ENCODE assay signal across 24 mouse cellular contexts in the genomic region with DNA sequence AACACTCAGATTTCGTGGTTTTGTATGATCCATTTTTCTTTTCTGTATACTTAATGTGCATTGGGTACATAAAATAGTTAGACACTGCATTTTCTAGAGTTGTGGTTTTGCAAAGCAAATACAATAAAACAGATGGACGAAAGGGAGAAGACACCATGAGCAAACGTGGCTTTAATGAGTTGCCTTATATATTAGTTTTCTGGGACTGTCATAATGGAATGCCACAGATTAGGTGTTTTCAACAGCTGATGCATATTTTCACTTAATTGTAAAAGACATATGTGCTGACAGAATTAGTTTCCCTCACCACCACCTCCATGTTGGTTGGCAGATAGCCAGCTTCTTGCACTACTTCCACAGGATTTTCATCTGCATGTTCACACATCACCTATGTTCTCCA.
DNase-seq lines count a peak whose midpoint lies in the region; ATAC-seq and TF ChIP-seq lines count a peak whose summit lies in the region.
"Had no signal": no experiment of that assay in that cellular context is flagged by ENCODE, and none has a peak within 500 bp of the region (broad histone marks: within the 10 kb centered on the region; RNA-seq: fewer than 3 reads in every experiment).

No protein-coding gene starts in this region.

- no peak for TF ChIP-seq CTCF in lung, adult 2 months (IDR thresholded peaks at IDR 0.05; ENCODE audit: insufficient read depth, low read length)

- no peak for TF ChIP-seq POLR2A in lung, adult 2 months (IDR thresholded peaks at IDR 0.05; ENCODE audit: borderline replicate concordance, extremely low read depth, low read depth, low read length)

- H3K9ac ChIP-seq in forebrain, embryonic 14.5 days (ENCODE audit: low read length): no peak overlapping the region
- no peak overlapping the region for H3K9ac ChIP-seq in forebrain, embryonic 13.5 days
- H3K9ac ChIP-seq in lung, embryonic 15.5 days: no peak overlapping the region
- H3K9ac ChIP-seq: embryonic facial prominence, embryonic 12.5 days; embryonic facial prominence, embryonic 15.5 days; heart, embryonic 12.5 days; heart, embryonic 15.5 days; hindbrain, embryonic 14.5 days had no signal

- WGBS in forebrain, embryonic 14.5 days: 76% methylated on average over 3 of the region's 3 CpGs
- 67% methylated on average over 3 of the region's 3 CpGs for WGBS in forebrain, embryonic 13.5 days
- 34% methylated on average over 3 of the region's 3 CpGs for WGBS in lung, embryonic 15.5 days
- WGBS in lung, adult 2 months: 52% methylated on average over 3 of the region's 3 CpGs

- H3K9me3 ChIP-seq in forebrain, embryonic 14.5 days (replicated peaks; ENCODE audit: control insufficient read depth, low read length): no peaks in the 10 kb centered on the region
- no peaks in the 10 kb centered on the region for H3K9me3 ChIP-seq in forebrain, embryonic 13.5 days (replicated peaks)
- H3K9me3 ChIP-seq in lung, embryonic 15.5 days: no peaks in the 10 kb centered on the region
- H3K9me3 ChIP-seq: embryonic facial prominence, embryonic 12.5 days; embryonic facial prominence, embryonic 15.5 days; heart, embryonic 12.5 days; heart, embryonic 15.5 days; hindbrain, embryonic 10.5 days had no signal

- H3K4me1 ChIP-seq in forebrain, embryonic 14.5 days (ENCODE audit: control insufficient read depth, insufficient read depth, low read length): no peaks in the 10 kb centered on the region
- H3K4me1 ChIP-seq in forebrain, embryonic 13.5 days: no peaks in the 10 kb centered on the region
- H3K4me1 ChIP-seq in lung, embryonic 15.5 days: no peaks in the 10 kb centered on the region
- H3K4me1 ChIP-seq in lung, adult 2 months (ENCODE audit: control insufficient read depth, insufficient read depth, low read length): no peaks in the 10 kb centered on the region
- H3K4me1 ChIP-seq: embryonic facial prominence, embryonic 12.5 days; embryonic facial prominence, embryonic 15.5 days; heart, embryonic 12.5 days; heart, embryonic 15.5 days; hindbrain, embryonic 10.5 days had no signal

- H3K27ac ChIP-seq in forebrain, embryonic 14.5 days (ENCODE audit: low read depth, low read length): no peak overlapping the region
- H3K27ac ChIP-seq in forebrain, embryonic 13.5 days: no peak overlapping the region
- H3K27ac ChIP-seq in lung, embryonic 15.5 days: no peak overlapping the region
- H3K27ac ChIP-seq: embryonic facial prominence, embryonic 12.5 days; embryonic facial prominence, embryonic 15.5 days; heart, embryonic 15.5 days; hindbrain, embryonic 10.5 days; hindbrain, embryonic 14.5 days had no signal

- no peak for ATAC-seq in forebrain, embryonic 14.5 days
- ATAC-seq in forebrain, embryonic 13.5 days: no peak
- peak; percentile 73; the same call in 1 of the 2 replicates for ATAC-seq in lung, embryonic 15.5 days (ENCODE audit: borderline replicate concordance, extremely low read depth, low FRiP score, low TSS enrichment)
- ATAC-seq: activated CD4-positive, CD25-positive, alpha-beta regulatory T cell, adult 4 months had no signal

- no peaks in the 10 kb centered on the region for H3K36me3 ChIP-seq in forebrain, embryonic 14.5 days (ENCODE audit: control insufficient read depth, insufficient read depth, low read length)
- H3K36me3 ChIP-seq in forebrain, embryonic 13.5 days (ENCODE audit: poor library complexity, severe bottlenecking): no peaks in the 10 kb centered on the region
- no peaks in the 10 kb centered on the region for H3K36me3 ChIP-seq in lung, embryonic 15.5 days
- H3K36me3 ChIP-seq: embryonic facial prominence, embryonic 12.5 days; embryonic facial prominence, embryonic 15.5 days; heart, embryonic 12.5 days; heart, embryonic 15.5 days; hindbrain, embryonic 10.5 days had no signal

- H3K27me3 ChIP-seq in forebrain, embryonic 14.5 days (replicated peaks; ENCODE audit: control insufficient read depth, insufficient read depth, low read length): no peaks in the 10 kb centered on the region
- no peaks in the 10 kb centered on the region for H3K27me3 ChIP-seq in forebrain, embryonic 13.5 days
- H3K27me3 ChIP-seq in lung, embryonic 15.5 days: no peaks in the 10 kb centered on the region
- H3K27me3 ChIP-seq: embryonic facial prominence, embryonic 12.5 days; embryonic facial prominence, embryonic 15.5 days; heart, embryonic 12.5 days; heart, embryonic 15.5 days had no signal

- peak; percentile 4 to 9 for DNase-seq in cerebellum, postnatal 10 days
- DNase-seq in cerebellum, adult 9-11 months: no peak
- peak; percentile 23 for DNase-seq in forebrain, embryonic 14.5 days (ENCODE audit: low spot score)
- no peak for DNase-seq in lung, adult 18-20 months
- DNase-seq in lung, postnatal 10 days: peak; percentile 2
- no peak for DNase-seq in lung, adult 2 months
- DNase-seq: adrenal gland, adult 8-10 months; adrenal gland, postnatal 25 days; cerebellum, adult 18-20 months; cerebellum, adult 9-10 months; cerebellum, postnatal 36 days; gastrocnemius, postnatal 25 days; heart, adult 18-20 months; heart, postnatal 10 days; heart, postnatal 36 days had no signal

- no peak overlapping the region for H3K4me2 ChIP-seq in forebrain, embryonic 14.5 days (ENCODE audit: low read length)
- H3K4me2 ChIP-seq in forebrain, embryonic 13.5 days: no peak overlapping the region
- H3K4me2 ChIP-seq in lung, embryonic 15.5 days: no peak overlapping the region
- H3K4me2 ChIP-seq: embryonic facial prominence, embryonic 12.5 days; embryonic facial prominence, embryonic 15.5 days; heart, embryonic 12.5 days; heart, embryonic 15.5 days; hindbrain, embryonic 14.5 days had no signal

- H3K4me3 ChIP-seq in forebrain, embryonic 14.5 days (ENCODE audit: low read depth, low read length): no peak overlapping the region
- H3K4me3 ChIP-seq in forebrain, embryonic 13.5 days: no peak overlapping the region
- no peak overlapping the region for H3K4me3 ChIP-seq in lung, embryonic 15.5 days
- H3K4me3 ChIP-seq in lung, adult 2 months (replicated peaks; ENCODE audit: extremely low read depth, low read depth, low read length): no peak overlapping the region
- H3K4me3 ChIP-seq: embryonic facial prominence, embryonic 12.5 days; embryonic facial prominence, embryonic 15.5 days; heart, embryonic 12.5 days; heart, embryonic 15.5 days; hindbrain, embryonic 10.5 days had no signal

Comparison
In these comparisons a context has a peak if more than half of its experiments do, and no peak if none do; other contexts are left out.
1. DNase-seq: peak in cerebellum, postnatal 10 days (2 of 2), forebrain, embryonic 14.5 days (single experiment) and lung, postnatal 10 days (single experiment); none in cerebellum, adult 9-11 months (single experiment), lung, adult 18-20 months (0 of 2) and lung, adult 2 months (single experiment).